Mouse (Mus musculus): ENCODE results near the gene Olfr1216. TPM values are rescaled to one million over a fixed set of nuclear protein-coding genes. Genes with fewer than 3 reads are reported as not detected.

Olfr1216 gene
- polyA plus RNA-seq, 1 experiment from 2014 or later = not detected

Other genes starting within 250 kb of the Olfr1216 start
- not detected in 2 replicates for gene Olfr1200, start 247.9 kb downstream of the Olfr1216 start, polyA plus RNA-seq (2014; fragmentation: Nextera tagmentation; extraction: Ambion mirVana)
- not detected in 2 replicates for gene Olfr1201, start 225.3 kb downstream of the Olfr1216 start, polyA plus RNA-seq (2014; fragmentation: Nextera tagmentation; extraction: Ambion mirVana)
- not detected in 2 replicates for gene Olfr1202, start 203.8 kb downstream of the Olfr1216 start, polyA plus RNA-seq (2014; fragmentation: Nextera tagmentation; extraction: Ambion mirVana)
- gene Olfr1205, start 188.6 kb downstream of the Olfr1216 start, polyA plus RNA-seq (2014; fragmentation: Nextera tagmentation; extraction: Ambion mirVana) = not detected in 2 replicates
- not detected in 2 replicates for gene Olfr1204, start 169.0 kb downstream of the Olfr1216 start, polyA plus RNA-seq (2014; fragmentation: Nextera tagmentation; extraction: Ambion mirVana)
- not detected in 2 replicates for gene Olfr1206, start 155.1 kb downstream of the Olfr1216 start, polyA plus RNA-seq (2014; fragmentation: Nextera tagmentation; extraction: Ambion mirVana)
- gene Olfr1208, start 116.0 kb downstream of the Olfr1216 start, polyA plus RNA-seq (2014; fragmentation: Nextera tagmentation; extraction: Ambion mirVana) = not detected in 2 replicates
- not detected in 2 replicates for gene Olfr1209, start 103.2 kb downstream of the Olfr1216 start, polyA plus RNA-seq (2014; fragmentation: Nextera tagmentation; extraction: Ambion mirVana)
- gene Olfr1211, start 80.2 kb downstream of the Olfr1216 start, polyA plus RNA-seq (2014; fragmentation: Nextera tagmentation; extraction: Ambion mirVana) = not detected in 2 replicates
- gene Olfr1212, start 64.4 kb downstream of the Olfr1216 start, polyA plus RNA-seq (2014; fragmentation: Nextera tagmentation; extraction: Ambion mirVana) = not detected in 2 replicates
- gene Gm13762, start 38.1 kb downstream of the Olfr1216 start, polyA plus RNA-seq (2014; fragmentation: Nextera tagmentation; extraction: Ambion mirVana) = not detected in 2 replicates
- not detected in 2 replicates for gene Olfr1214, start 25.7 kb downstream of the Olfr1216 start, polyA plus RNA-seq (2014; fragmentation: Nextera tagmentation; extraction: Ambion mirVana)
- not detected in 2 replicates for gene Olfr1215, start 11.4 kb downstream of the Olfr1216 start, polyA plus RNA-seq (2014; fragmentation: Nextera tagmentation; extraction: Ambion mirVana)
- not detected in 2 replicates for gene Olfr1217, start 13.7 kb upstream of the Olfr1216 start, polyA plus RNA-seq (2014; fragmentation: Nextera tagmentation; extraction: Ambion mirVana)
- not detected in 2 replicates for gene Olfr1218, start 42.8 kb upstream of the Olfr1216 start, polyA plus RNA-seq (2014; fragmentation: Nextera tagmentation; extraction: Ambion mirVana)
- gene Olfr1219, start 65.2 kb upstream of the Olfr1216 start, polyA plus RNA-seq (2014; fragmentation: Nextera tagmentation; extraction: Ambion mirVana) = not detected in 2 replicates
- not detected in 2 replicates for gene Olfr1220, start 88.5 kb upstream of the Olfr1216 start, polyA plus RNA-seq (2014; fragmentation: Nextera tagmentation; extraction: Ambion mirVana)
- not detected in 2 replicates for gene Olfr1221, start 98.9 kb upstream of the Olfr1216 start, polyA plus RNA-seq (2014; fragmentation: Nextera tagmentation; extraction: Ambion mirVana)
- not detected in 2 replicates for gene Olfr1222, start 114.7 kb upstream of the Olfr1216 start, polyA plus RNA-seq (2014; fragmentation: Nextera tagmentation; extraction: Ambion mirVana)
- gene Olfr1223, start 133.2 kb upstream of the Olfr1216 start, polyA plus RNA-seq (2014; fragmentation: Nextera tagmentation; extraction: Ambion mirVana) = not detected in 2 replicates
- not detected in 2 replicates for gene Olfr1224-ps1, start 145.8 kb upstream of the Olfr1216 start, polyA plus RNA-seq (2014; fragmentation: Nextera tagmentation; extraction: Ambion mirVana)
- not detected in 2 replicates for gene Olfr1225, start 156.3 kb upstream of the Olfr1216 start, polyA plus RNA-seq (2014; fragmentation: Nextera tagmentation; extraction: Ambion mirVana)
- gene Olfr1226, start 181.7 kb upstream of the Olfr1216 start, polyA plus RNA-seq (2014; fragmentation: Nextera tagmentation; extraction: Ambion mirVana) = not detected in 2 replicates
- gene Olfr1228, start 235.7 kb upstream of the Olfr1216 start, polyA plus RNA-seq (2014; fragmentation: Nextera tagmentation; extraction: Ambion mirVana) = not detected in 2 replicates

Measured in heart, embryonic 14.5 days (tissue).